Mouse (Mus musculus) cortical plate, adult 2 months (tissue): Measurements from ENCODE around the gene Pan2. TPM values are rescaled to one million over a fixed set of nuclear protein-coding genes. Genes with fewer than 3 reads are reported as not detected.

Source experiments
- H3K27ac ChIP-seq: fragments of 200-500 bp; 2 replicates; pipeline ENCODE4 v1.5.1; 2012; ENCODE audit warnings: low read length, control low read depth, inconsistent platforms; ENCODE audit not compliant: insufficient read depth
- H3K4me1 ChIP-seq: fragments of 200-500 bp; 2 replicates; pipeline ENCODE4 v1.6.1; 2011; ENCODE audit warnings: low read length; ENCODE audit not compliant: control insufficient read depth, insufficient read depth
- H3K4me3 ChIP-seq: fragments of 200-500 bp; 2 replicates; pipeline ENCODE4 v1.5.1; 2011; ENCODE audit warnings: mild to moderate bottlenecking, low read length, control low read depth; ENCODE audit not compliant: insufficient read depth
- CTCF ChIP-seq: fragments of 200-500 bp; IDR thresholded peaks from 2 replicates; pipeline ENCODE4 v1.5.1; 2011; ENCODE audit warnings: mild to moderate bottlenecking, control low read depth, low read length; ENCODE audit not compliant: insufficient read depth; ENCODE audit errors: extremely low read depth
- POLR2A ChIP-seq: fragments of 200-500 bp; IDR thresholded peaks from 2 replicates; pipeline ENCODE4 v1.6.1; 2011; ENCODE audit warnings: mild to moderate bottlenecking, low read length, control low read depth; ENCODE audit not compliant: insufficient read depth; ENCODE audit errors: extremely low read depth
- polyA plus RNA-seq: library from polyadenylated mRNA; depleted of rRNA; stranded (reverse); fragments of >200 nt; gene quantifications from 2 replicates; pipeline ENCODE4 v1.2.3, GENCODE M21; 2012; rRNA removed

Gene Pan2
- polyA plus RNA-seq, 1 experiment: 22.8 TPM

DNA sequence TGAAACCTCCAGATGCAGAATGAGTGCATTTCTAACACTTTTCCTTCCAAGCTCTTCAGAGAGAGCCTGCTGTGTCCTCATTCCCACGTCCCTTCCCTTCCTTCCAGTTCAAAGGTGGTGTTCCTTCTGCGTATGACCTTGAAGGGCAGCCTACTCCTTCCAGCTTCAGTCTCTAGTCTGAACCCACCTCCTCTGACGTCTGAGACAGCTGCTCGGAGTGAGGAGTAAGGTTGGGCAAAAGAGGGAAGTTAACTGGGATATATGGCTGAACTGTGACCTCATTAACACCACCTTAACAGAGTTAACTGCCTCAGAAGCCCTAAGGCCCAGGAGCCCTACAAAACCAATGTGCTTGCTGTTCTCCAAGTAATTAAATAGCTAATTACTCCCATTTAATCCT, 67.5 kb downstream of the Pan2 start:
- H3K4me1 ChIP-seq: peaks cover 2% of the 10 kb centered on the region; the same call in 1 of the 2 replicates
- no peak overlapping the region for H3K4me3 ChIP-seq

More for the DNA sequence above, 67.5 kb downstream of the Pan2 start:
- H3K27ac ChIP-seq: no peak overlapping the region
- TF ChIP-seq CTCF: no peak
- no peak for TF ChIP-seq POLR2A

Other genes starting within 250 kb of the Pan2 start
- 66.9 and 67.7 TPM in 2 replicates for gene Ptges3, start 244.4 kb upstream of the Pan2 start, polyA plus RNA-seq
- 1,438 and 1,451 TPM in 2 replicates for gene Atp5b, start 220.1 kb upstream of the Pan2 start, polyA plus RNA-seq
- 30.2 and 32.1 TPM in 2 replicates for gene Baz2a, start 211.8 kb upstream of the Pan2 start, polyA plus RNA-seq
- 16.5 and 16.9 TPM in 2 replicates for gene Rbms2, start 123.0 kb upstream of the Pan2 start, polyA plus RNA-seq
- 54.8 and 59.6 TPM in 2 replicates for gene Gls2, start 108.9 kb upstream of the Pan2 start, polyA plus RNA-seq
- 9.0 and 10.0 TPM in 2 replicates for gene Spryd4, start 91.5 kb upstream of the Pan2 start, polyA plus RNA-seq
- gene Mip, start 77.5 kb upstream of the Pan2 start, polyA plus RNA-seq: not detected in 2 replicates
- 3.7 and 4.3 TPM in 2 replicates for gene Timeless, start 71.3 kb upstream of the Pan2 start, polyA plus RNA-seq
- gene Apon, start 49.2 kb upstream of the Pan2 start, polyA plus RNA-seq: not detected in 2 replicates
- gene Apof, start 34.7 kb upstream of the Pan2 start, polyA plus RNA-seq: 0.23 and 0.29 TPM in 2 replicates
- 33.5 and 34.2 TPM in 2 replicates for gene Stat2, start 32.8 kb upstream of the Pan2 start, polyA plus RNA-seq
- gene Il23a, start 4.6 kb upstream of the Pan2 start, polyA plus RNA-seq: 0.54 and 0.55 TPM in 2 replicates
- gene Cnpy2, start 19.1 kb downstream of the Pan2 start, polyA plus RNA-seq: 63.7 and 65.8 TPM in 2 replicates
- 224 and 233 TPM in 2 replicates for gene Cs, start 34.4 kb downstream of the Pan2 start, polyA plus RNA-seq
- 101 and 103 TPM in 2 replicates for gene Coq10a, start 65.7 kb downstream of the Pan2 start, polyA plus RNA-seq
- 30.0 and 30.4 TPM in 2 replicates for gene Ankrd52, start 73.8 kb downstream of the Pan2 start, polyA plus RNA-seq
- 0.51 and 0.73 TPM in 2 replicates for gene Slc39a5, start 97.9 kb downstream of the Pan2 start, polyA plus RNA-seq
- 79.4 and 83.4 TPM in 2 replicates for gene Nabp2, start 108.2 kb downstream of the Pan2 start, polyA plus RNA-seq
- gene Rnf41, start 108.3 kb downstream of the Pan2 start, polyA plus RNA-seq: 78.2 and 78.5 TPM in 2 replicates
- gene Smarcc2, start 155.9 kb downstream of the Pan2 start, polyA plus RNA-seq: 209 and 223 TPM in 2 replicates
- gene Myl6, start 190.8 kb downstream of the Pan2 start, polyA plus RNA-seq: 1,299 and 1,338 TPM in 2 replicates
- gene Myl6b, start 195.3 kb downstream of the Pan2 start, polyA plus RNA-seq: 33.7 and 36.7 TPM in 2 replicates
- gene Esyt1, start 222.5 kb downstream of the Pan2 start, polyA plus RNA-seq: 11.6 and 12.0 TPM in 2 replicates
- 11.9 and 12.9 TPM in 2 replicates for gene Zc3h10, start 244.4 kb downstream of the Pan2 start, polyA plus RNA-seq
- gene Rpl41, start 246.0 kb downstream of the Pan2 start, polyA plus RNA-seq: 2,251 and 2,284 TPM in 2 replicates